Mouse (Mus musculus) heart, postnatal 0 days (tissue): Measurements from ENCODE around the gene Sdk2.

Experiments
- CTCF ChIP-seq: IDR thresholded peaks from 2 replicates; pipeline ENCODE4 v1.5.1; 2016; ENCODE audit warnings: antibody characterized with exemption, control low read depth, low read depth
- EP300 ChIP-seq: IDR thresholded peaks from 2 replicates; pipeline ENCODE4 v1.6.1; 2016; ENCODE audit warnings: antibody characterized with exemption, low read depth

GRCm38 (mm10) chr11:113933678-113934077, 133.2 kb downstream of the Sdk2 start:
- TF ChIP-seq EP300, result no peak
- TF ChIP-seq CTCF, result no peak
